7 mouse cellular contexts compared by ENCODE assay signal in genomic region chr14:25459016-25459393, GRCm38 (mm10). TPM values are rescaled to one million over a fixed set of nuclear protein-coding genes. Genes with fewer than 3 reads are reported as not detected.
DNase-seq lines count a peak whose midpoint lies in the region; ATAC-seq and TF ChIP-seq lines count a peak whose summit lies in the region.

Gene Zmiz1 (plus strand): TSS chr14:25459185.

- WGBS in embryonic facial prominence, embryonic 15.5 days: under 1% methylated on average over 42 of the region's 42 CpGs
- WGBS in heart, embryonic 10.5 days: under 1% methylated on average over 42 of the region's 42 CpGs
- WGBS in kidney, embryonic 14.5 days: under 1% methylated on average over 42 of the region's 42 CpGs
- 0% methylated on average over 42 of the region's 42 CpGs for WGBS in limb, embryonic 15.5 days
- 0% methylated on average over 36 of the region's 42 CpGs for WGBS in midbrain, postnatal 0 days

- H3K9ac ChIP-seq in embryonic facial prominence, embryonic 15.5 days: peak within 1 kb of the TSS; percentile 89
- peak within 1 kb of the TSS; percentile 98 for H3K9ac ChIP-seq in kidney, embryonic 14.5 days (ENCODE audit: low read depth, low read length)
- H3K9ac ChIP-seq in limb, embryonic 15.5 days: peak within 1 kb of the TSS; percentile 72
- H3K9ac ChIP-seq in midbrain, postnatal 0 days (replicated peaks; ENCODE audit: low read length, poor library complexity, severe bottlenecking): peak within 1 kb of the TSS; percentile 87

- no peak for TF ChIP-seq CTCF in midbrain, postnatal 0 days (IDR thresholded peaks at IDR 0.05)

- no peaks in the 10 kb centered on the region for H3K36me3 ChIP-seq in embryonic facial prominence, embryonic 15.5 days
- no peaks in the 10 kb centered on the region for H3K36me3 ChIP-seq in heart, embryonic 10.5 days
- no peaks in the 10 kb centered on the region for H3K36me3 ChIP-seq in kidney, embryonic 14.5 days (ENCODE audit: control insufficient read depth, insufficient read depth, low read length)
- H3K36me3 ChIP-seq in limb, embryonic 15.5 days: 0 out of 2 replicates have a peak, but pooled peaks cover 2% of the 10 kb centered on the region
- no peaks in the 10 kb centered on the region for H3K36me3 ChIP-seq in midbrain, postnatal 0 days (ENCODE audit: insufficient read depth, low read length)

- peak; percentile 91 to 94 for DNase-seq in adrenal gland, postnatal 36 days
- peak; percentile 95 for DNase-seq in heart, embryonic 10.5 days (ENCODE audit: low spot score)
- DNase-seq in midbrain, postnatal 0 days (ENCODE audit: low spot score): peak; percentile 93
- DNase-seq in spleen, postnatal 14 days (ENCODE audit: low spot score in 2 of 2): peak; percentile 69 to 75

- no peaks in the 10 kb centered on the region for H3K27me3 ChIP-seq in embryonic facial prominence, embryonic 15.5 days
- no peaks in the 10 kb centered on the region for H3K27me3 ChIP-seq in heart, embryonic 10.5 days (ENCODE audit: insufficient read depth, poor library complexity, severe bottlenecking)
- H3K27me3 ChIP-seq in kidney, embryonic 14.5 days (ENCODE audit: control insufficient read depth, insufficient read depth, low read length): no peaks in the 10 kb centered on the region
- no peaks in the 10 kb centered on the region for H3K27me3 ChIP-seq in limb, embryonic 15.5 days
- no peaks in the 10 kb centered on the region for H3K27me3 ChIP-seq in midbrain, postnatal 0 days (ENCODE audit: insufficient read depth, low read length)

- H3K9me3 ChIP-seq in embryonic facial prominence, embryonic 15.5 days (replicated peaks): no peaks in the 10 kb centered on the region
- H3K9me3 ChIP-seq in heart, embryonic 10.5 days: no peaks in the 10 kb centered on the region
- no peaks in the 10 kb centered on the region for H3K9me3 ChIP-seq in kidney, embryonic 14.5 days (ENCODE audit: control insufficient read depth, low read length)
- no peaks in the 10 kb centered on the region for H3K9me3 ChIP-seq in limb, embryonic 15.5 days
- no peaks in the 10 kb centered on the region for H3K9me3 ChIP-seq in midbrain, postnatal 0 days (ENCODE audit: low read length)

- peaks cover 65% of the 10 kb centered on the region for H3K4me1 ChIP-seq in embryonic facial prominence, embryonic 15.5 days
- peaks cover 77% of the 10 kb centered on the region for H3K4me1 ChIP-seq in heart, embryonic 10.5 days
- H3K4me1 ChIP-seq in kidney, embryonic 14.5 days (ENCODE audit: control insufficient read depth, insufficient read depth, low read length): peaks cover 55% of the 10 kb centered on the region
- H3K4me1 ChIP-seq in limb, embryonic 15.5 days: peaks cover 63% of the 10 kb centered on the region
- H3K4me1 ChIP-seq in midbrain, postnatal 0 days (ENCODE audit: insufficient read depth, low read length): peaks cover 22% of the 10 kb centered on the region

- H3K4me2 ChIP-seq in embryonic facial prominence, embryonic 15.5 days (replicated peaks): peak within 1 kb of the TSS; percentile 87
- H3K4me2 ChIP-seq in kidney, embryonic 14.5 days (replicated peaks; ENCODE audit: low read depth, low read length): peak within 1 kb of the TSS; percentile 64
- peak within 1 kb of the TSS; percentile 93 for H3K4me2 ChIP-seq in limb, embryonic 15.5 days
- H3K4me2 ChIP-seq in midbrain, postnatal 0 days (ENCODE audit: low read depth, low read length, poor library complexity, severe bottlenecking): peak within 1 kb of the TSS; percentile 87

- peak within 1 kb of the TSS; percentile 75 for H3K4me3 ChIP-seq in embryonic facial prominence, embryonic 15.5 days (replicated peaks)
- H3K4me3 ChIP-seq in heart, embryonic 10.5 days: peak within 1 kb of the TSS; percentile 86
- peak within 1 kb of the TSS; percentile 99 for H3K4me3 ChIP-seq in kidney, embryonic 14.5 days (ENCODE audit: low read length)
- peak within 1 kb of the TSS; percentile 95 for H3K4me3 ChIP-seq in limb, embryonic 15.5 days
- peak within 1 kb of the TSS; percentile 77 for H3K4me3 ChIP-seq in midbrain, postnatal 0 days (ENCODE audit: low read depth, low read length)

- ATAC-seq in embryonic facial prominence, embryonic 15.5 days (ENCODE audit: insufficient number of reproducible peaks, low FRiP score, low TSS enrichment, low read depth): peak; percentile 68
- ATAC-seq in kidney, embryonic 14.5 days (ENCODE audit: low FRiP score, low TSS enrichment): peak; percentile 36
- peak; percentile 55 for ATAC-seq in limb, embryonic 15.5 days (ENCODE audit: insufficient number of reproducible peaks, low FRiP score, low TSS enrichment, low read depth)
- peak; percentile 28; the same call in 1 of the 2 replicates for ATAC-seq in midbrain, postnatal 0 days (ENCODE audit: low FRiP score)

- H3K27ac ChIP-seq in embryonic facial prominence, embryonic 15.5 days (replicated peaks): peak within 1 kb of the TSS; percentile 99
- H3K27ac ChIP-seq in heart, embryonic 10.5 days: peak within 1 kb of the TSS; percentile 95
- H3K27ac ChIP-seq in kidney, embryonic 14.5 days (ENCODE audit: low read depth, low read length): peak within 1 kb of the TSS; percentile 100
- H3K27ac ChIP-seq in limb, embryonic 15.5 days: peak within 1 kb of the TSS; percentile 100
- H3K27ac ChIP-seq in midbrain, postnatal 0 days (ENCODE audit: low read depth, low read length): peak within 1 kb of the TSS; percentile 96

RNA-seq across cellular contexts. Expression of gene Zmiz1, which starts in this region (rescaled TPM):
- 100 to 1,000 TPM in 1 of 2 experiments, 10 to 100 TPM in 1; 98.2 to 143 TPM for total RNA-seq in adrenal gland, postnatal 36 days (2021)
- 38.7 and 40.1 TPM in 2 replicates for polyA plus RNA-seq in embryonic facial prominence, embryonic 15.5 days (2015; fragmentation: Nextera tagmentation; extraction: Ambion mirVana)
- 38.1 and 45.8 TPM in 2 replicates for polyA plus RNA-seq in heart, embryonic 10.5 days (2016; fragmentation: Nextera tagmentation; extraction: Ambion mirVana)
- 43.3 and 57.3 TPM in 2 replicates for polyA plus RNA-seq in kidney, embryonic 14.5 days (2014; fragmentation: Nextera tagmentation; extraction: Ambion mirVana)
- 41.9 and 50.5 TPM in 2 replicates for polyA plus RNA-seq in limb, embryonic 15.5 days (2015; fragmentation: Nextera tagmentation; extraction: Ambion mirVana)
- 130 and 134 TPM in 2 replicates for total RNA-seq in midbrain, postnatal 0 days (2014; rRNA removed)
- polyA plus RNA-seq in midbrain, postnatal 0 days (2015; fragmentation: Nextera tagmentation; extraction: Ambion mirVana): 44.0 and 51.7 TPM in 2 replicates

Comparison
In these comparisons a context has a peak if more than half of its experiments do, and no peak if none do; other contexts are left out.
1. Peak in every context shown above with its lines: DNase-seq, ATAC-seq, H3K4me3 ChIP-seq and H3K27ac ChIP-seq.